Mouse (Mus musculus) testis, postnatal 14 days (tissue): ENCODE data around the gene Macf1.
"Not testable (repeated sequence)": the region's sequence is repeated elsewhere in the genome, so short reads cannot be mapped to it uniquely, and the experiment has no call there.

Experiments
- DNase-seq: peaks from one replicate; pipeline ENCODE4 v3.0.0; 2021; ENCODE audit warnings: low spot score

The Macf1 gene

DNA sequence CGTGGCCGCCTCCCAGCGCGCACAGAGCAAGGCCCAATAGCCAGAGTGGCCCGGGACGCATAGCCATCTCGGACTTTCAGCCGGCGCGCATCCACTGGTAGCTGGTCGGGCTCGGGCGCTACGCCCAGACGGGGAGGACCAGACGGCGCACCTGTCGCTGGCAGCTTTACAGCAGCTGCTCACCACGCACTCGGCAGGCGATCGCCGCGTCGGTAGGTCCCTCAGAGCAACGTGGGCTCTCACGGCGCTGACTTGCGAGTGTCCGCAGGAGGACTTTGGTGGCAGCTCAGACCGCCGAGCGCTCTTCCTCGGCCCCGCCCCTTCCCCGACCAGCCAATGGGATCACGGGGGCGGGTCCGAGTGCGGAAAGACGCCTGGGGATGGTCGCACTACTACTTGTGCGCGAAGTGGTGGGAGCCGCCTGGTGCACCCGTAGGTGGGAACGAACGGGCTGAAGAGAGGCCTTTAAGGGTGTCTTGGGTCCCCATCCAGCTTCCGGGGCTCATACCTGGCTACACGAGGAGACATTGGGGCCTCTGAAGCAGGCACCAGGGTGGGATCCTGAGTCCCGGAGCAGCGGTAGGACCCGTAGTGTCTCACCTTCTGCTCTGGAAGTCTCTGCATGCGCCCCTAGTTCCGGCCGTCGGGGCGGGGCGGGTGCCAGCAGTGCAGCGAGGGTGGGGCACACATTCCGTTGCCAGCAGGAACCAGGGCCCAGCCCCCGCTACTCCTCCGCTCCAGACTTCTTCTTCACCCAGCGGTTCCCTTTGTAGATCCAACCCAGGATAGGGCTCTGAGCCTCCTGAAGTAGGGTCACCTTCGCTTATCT, 341.3 kb downstream of the Macf1 start, which contains the start of gene Bmp8a:
Bmp8a (minus strand) TSS at position 611 of the 829 bp plus-strand sequence.
- DNase-seq, result peak; percentile 69

DNA sequence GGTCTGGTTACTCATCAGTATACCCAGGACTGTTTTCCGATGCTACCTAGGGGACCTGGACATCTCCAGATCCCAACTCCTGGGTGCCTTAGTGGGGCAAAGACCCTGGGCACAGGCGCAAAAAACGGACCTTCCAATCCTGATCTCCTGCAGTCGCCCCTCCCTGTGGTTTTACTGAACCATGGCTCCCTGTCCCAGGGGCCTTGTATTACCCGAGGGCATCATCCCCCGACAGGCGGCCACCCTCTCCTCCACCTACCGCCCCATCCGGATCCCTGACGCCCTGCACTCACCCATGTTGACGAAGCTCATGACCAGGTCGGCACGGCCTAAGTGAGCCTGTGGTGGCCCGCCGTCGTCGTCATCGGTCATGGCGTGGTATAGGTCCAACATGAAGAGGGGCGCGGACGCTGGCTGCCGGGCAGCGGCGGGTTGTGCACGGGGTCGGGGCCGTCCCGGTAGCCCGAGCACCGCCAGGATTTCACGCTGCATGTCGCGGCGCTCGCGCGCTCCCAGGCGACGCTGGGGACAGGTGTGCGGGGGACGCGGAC, 342.0 kb downstream of the Macf1 start:
- DNase-seq, result no peak

- DNase-seq, result no peak
Measured at GRCm38 (mm10) chr4:123340232-123340631, 343.9 kb downstream of the Macf1 start.

DNA sequence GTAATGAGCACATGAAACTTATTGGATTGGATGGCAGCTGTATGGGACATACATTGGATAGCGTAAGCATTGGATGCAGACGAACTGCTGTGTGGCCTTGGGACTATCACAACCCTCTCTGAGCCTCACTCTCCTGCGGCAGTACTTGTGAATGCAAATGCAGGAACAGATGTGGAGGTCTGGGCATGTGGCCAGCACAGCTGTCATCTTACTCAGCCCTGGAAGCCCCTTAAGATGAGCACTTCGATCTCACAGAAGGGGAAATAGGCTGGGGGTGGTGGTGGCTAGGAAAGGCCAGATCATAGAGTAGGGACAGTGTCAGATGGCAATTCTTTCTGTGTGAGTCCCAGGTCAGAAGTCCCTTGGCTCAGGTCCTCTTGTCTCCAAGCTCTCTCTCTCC, 346.5 kb downstream of the Macf1 start:
- no peak for DNase-seq

- no peak for DNase-seq
Measured at GRCm38 (mm10) chr4:123335796-123336585, 348.2 kb downstream of the Macf1 start.

DNA sequence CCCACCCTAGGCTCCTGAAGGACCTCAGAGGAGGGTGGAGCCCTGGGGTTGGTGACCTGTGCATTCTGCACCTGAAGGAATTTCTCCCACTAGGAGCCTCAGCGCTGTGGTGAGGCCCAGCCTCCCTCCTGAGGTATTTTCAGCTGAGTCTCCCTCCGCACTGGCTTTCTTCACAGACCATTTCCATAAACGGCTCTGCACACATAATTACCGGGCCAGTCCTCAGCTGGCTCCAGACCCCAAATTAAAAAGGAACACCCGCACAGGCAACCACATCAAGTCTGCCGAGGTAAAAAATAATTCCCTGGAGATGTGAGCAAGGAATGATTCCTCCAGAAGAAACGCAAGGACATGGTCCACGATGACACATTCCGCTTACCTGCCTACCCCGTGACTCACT, 348.9 kb downstream of the Macf1 start:
- not testable (repeated sequence) for DNase-seq

DNA sequence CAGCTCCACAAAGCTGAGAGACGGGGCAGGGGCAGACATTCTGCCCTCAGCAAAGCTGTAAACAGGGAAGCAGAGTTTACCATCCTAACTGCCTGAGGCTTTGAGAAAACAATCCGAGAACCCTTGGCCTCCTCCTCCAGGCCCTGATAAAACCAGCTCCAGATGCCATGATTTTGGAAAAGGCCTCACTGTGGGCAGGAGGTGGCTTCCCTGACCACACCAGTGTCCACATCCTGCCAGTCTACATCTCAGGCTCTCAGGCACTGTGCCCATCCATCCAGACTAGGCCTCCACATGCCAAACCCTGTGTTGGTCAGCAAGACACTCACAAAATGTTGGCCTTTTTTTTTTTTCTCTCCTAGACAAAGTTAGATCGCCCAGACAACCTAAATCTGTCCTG, 350.0 kb downstream of the Macf1 start:
- DNase-seq, result no peak

DNA sequence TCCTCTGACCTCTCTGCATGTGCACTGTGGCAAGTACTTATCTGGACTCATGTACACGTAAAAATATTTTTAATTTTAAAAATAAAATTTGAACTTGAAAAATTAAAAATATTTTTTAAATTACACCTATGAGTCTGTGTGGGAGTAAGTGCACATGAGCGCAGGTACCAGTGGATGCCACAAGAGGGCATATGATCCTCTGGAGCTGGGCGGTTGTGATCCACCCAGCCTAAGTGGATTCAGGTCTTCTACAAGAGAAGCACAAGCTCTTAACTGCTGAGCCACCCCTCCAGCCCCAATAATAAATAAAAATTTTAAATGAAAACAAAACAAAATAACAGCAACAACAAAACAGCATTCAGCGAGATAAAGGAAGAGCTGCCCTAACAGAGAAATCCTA, 351.0 kb downstream of the Macf1 start:
- no peak for DNase-seq

DNA sequence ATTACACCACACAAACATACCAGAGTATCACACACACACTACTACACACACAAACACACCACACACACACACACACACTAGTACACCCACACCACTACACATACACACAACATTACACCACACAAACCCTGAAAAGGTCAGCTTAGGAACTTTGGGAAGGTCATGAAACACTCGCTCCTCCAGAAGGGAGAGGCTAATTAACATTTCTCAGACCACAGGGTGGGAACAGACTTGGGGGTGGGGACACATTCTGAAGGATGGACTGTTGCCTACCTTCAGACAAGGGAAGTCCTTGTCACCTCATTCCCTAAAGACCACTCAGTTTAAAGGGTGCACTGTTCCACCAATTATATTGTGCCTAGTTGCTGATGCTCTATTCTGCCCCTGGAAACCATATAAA, 352.2 kb downstream of the Macf1 start:
- not testable (repeated sequence) for DNase-seq

GRCm38 (mm10) chr4:123331326-123331725, 352.8 kb downstream of the Macf1 start:
- DNase-seq, result no peak

- DNase-seq, result no peak
Measured at GRCm38 (mm10) chr4:123328946-123329345, 355.2 kb downstream of the Macf1 start.

GRCm38 (mm10) chr4:123327630-123328029, 356.5 kb downstream of the Macf1 start:
- no peak for DNase-seq

GRCm38 (mm10) chr4:123326087-123326486, 358.1 kb downstream of the Macf1 start:
- DNase-seq, result no peak

DNA sequence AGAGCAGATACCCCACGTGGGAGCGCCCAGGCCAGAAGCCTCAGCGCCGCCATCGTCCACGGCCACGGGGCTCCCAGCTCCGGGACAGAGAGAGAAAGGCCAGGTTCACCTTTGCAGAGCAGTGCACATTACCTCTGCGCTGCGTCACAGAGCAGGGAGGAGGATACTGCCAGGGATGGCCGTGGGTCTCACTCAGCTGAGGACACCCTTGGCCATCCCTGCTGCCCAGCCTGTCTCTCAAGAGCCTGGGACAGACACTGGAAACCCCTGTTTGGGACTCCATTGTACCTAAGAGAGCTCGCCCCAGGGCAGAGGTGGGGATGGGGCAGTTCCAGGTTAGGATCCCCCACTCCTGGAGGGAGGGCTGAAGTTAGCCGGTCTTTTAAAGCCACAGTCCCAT, 360.6 kb downstream of the Macf1 start, which contains the start of gene Oxct2a:
Oxct2a (minus strand) TSS at position 101 of the 400 bp plus-strand sequence.
- no peak for DNase-seq

- DNase-seq, result peak; percentile 21
Measured at GRCm38 (mm10) chr4:123322910-123323309, 361.2 kb downstream of the Macf1 start.

DNA sequence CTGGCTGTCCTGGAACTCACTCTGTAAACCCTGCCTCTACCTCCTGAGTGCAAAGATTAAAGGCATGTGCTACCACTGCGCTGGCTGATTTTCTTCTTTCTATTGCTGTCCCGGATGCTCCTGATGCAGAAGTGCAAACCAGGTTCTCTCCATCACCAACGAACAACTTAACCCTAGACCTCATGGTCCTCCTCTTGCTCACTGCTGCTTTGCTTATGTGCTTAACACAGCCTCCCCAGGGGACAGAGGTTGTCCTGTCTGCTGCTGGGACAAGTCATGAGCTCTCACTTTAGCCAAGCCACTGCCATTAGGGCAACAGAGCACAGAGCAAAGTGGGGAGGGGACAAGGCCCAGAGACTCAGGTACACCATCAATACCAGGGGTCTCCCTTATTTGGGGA, 369.7 kb downstream of the Macf1 start:
- no peak for DNase-seq

- no peak for DNase-seq
Measured at GRCm38 (mm10) chr4:123313010-123313409, 371.1 kb downstream of the Macf1 start.

DNA sequence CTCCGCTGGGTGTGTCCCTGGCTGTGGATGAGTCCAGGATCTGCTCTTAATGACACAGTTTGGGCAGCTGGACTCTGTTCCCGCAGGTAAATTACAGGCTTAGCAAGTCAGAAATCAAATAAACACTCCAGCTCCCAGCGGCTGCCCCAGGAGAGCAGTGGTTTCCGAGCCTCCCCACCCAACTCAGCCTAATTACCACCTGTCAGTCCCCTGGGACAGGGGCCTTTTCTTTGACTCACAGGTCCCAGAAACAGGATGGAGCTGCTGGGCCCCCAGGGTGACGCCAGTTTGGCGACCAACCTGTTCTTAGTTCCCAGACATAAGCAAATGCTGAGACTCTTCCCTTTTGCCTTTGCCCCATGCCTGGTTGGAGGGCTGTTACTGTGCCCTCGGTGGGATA, 372.3 kb downstream of the Macf1 start:
- no peak for DNase-seq

DNA sequence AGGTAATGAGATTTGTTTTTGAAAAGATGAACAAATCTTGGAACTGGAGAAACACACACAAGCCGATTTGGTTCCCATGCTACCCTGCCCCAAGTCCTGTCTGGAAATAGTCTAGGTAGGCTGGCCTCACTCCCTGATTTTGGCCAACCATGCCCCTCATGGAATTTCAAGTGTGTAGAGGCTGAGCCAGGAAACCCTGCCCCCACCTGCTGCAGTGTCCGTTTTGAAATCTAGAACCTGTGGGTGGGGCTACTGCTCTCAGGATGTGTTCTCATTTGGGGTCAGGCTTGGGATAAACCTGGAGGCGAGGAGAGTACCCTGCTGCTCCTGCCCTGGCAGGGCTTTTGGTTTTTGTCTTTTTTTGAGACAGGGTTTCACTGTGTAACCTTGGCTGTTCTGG, 375.9 kb downstream of the Macf1 start:
- no peak for DNase-seq

DNA sequence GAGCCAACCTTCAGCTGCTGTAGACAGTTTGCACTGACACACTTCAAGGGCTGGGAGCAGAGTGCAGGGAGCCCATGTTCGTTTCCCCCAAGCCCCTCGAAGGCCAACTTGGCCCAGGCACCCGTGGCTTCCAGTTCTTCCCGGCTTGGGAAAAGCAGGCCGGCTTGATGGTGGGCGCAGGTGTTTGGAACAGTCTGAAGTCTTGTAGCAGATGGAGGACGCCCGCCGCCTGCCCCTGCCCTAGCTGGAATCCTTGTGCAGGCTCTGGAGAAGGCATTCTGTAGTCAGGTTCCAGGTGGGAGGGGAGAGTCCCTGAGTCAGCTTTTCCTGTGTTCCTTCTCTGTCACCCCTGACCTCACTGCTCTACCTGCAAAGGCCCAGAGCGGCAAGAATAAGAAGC, 377.2 kb downstream of the Macf1 start:
- no peak for DNase-seq

DNA sequence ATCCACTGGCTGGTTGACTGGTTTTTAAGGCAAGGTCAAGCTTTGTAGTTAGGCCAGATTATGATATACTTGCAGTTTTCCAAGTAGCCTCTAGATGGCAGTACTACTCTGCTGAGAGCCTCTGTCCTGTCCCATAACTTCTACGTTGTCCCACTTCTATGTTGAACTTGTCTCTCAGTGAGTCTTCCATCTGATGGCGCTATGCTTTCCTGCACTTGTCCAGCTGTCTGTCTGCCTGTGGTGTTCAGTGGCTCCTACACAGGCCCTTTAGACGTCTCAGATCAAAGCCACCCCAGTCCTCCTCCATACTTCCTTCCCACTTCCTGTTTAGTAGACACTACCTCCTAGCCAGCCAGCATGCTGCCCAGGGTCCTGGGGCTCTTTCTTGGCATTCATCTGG, 378.4 kb downstream of the Macf1 start:
- no peak for DNase-seq
